Mouse (Mus musculus) liver, embryonic 14 days (tissue): Measurements from ENCODE around the gene Tpmt. TPM values are rescaled to one million over a fixed set of nuclear protein-coding genes. Genes with fewer than 3 reads are reported as not detected.

ENCODE experiments used
- polyA plus RNA-seq: library from polyadenylated mRNA; depleted of rRNA; stranded (reverse); fragments of >200 nt; gene quantifications from 2 replicates; pipeline ENCODE4 v1.2.3, GENCODE M21; 2012; rRNA removed

Tpmt gene
- 7.2 and 9.8 TPM in 2 replicates for polyA plus RNA-seq

DNA sequence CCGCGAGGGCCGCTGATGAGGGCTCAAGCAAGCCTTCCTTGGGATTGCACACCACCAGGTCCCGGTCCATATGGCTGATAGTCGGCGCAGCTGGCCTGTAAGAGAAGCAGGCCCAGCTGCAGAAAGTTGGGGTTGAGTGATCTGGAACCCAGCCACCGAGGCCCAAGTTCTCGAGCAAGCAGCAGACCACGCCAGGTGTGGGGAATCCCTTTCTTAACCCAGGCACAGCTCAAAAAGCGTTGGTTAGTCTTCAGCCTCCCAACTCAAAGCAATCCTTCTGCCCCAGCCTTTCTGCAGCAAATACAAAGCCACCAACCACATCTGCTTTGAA lies at the start of gene Tpmt:
Tpmt (minus strand) TSS at position 121 of the 331 bp plus-strand sequence.

GRCm38 (mm10) chr13:47043030-47043680 lies 1.4 kb downstream of the Tpmt start, which contains the start of gene Kdm1b:
Gene Kdm1b, plus strand, starts transcription at chr13:47043499.

DNA sequence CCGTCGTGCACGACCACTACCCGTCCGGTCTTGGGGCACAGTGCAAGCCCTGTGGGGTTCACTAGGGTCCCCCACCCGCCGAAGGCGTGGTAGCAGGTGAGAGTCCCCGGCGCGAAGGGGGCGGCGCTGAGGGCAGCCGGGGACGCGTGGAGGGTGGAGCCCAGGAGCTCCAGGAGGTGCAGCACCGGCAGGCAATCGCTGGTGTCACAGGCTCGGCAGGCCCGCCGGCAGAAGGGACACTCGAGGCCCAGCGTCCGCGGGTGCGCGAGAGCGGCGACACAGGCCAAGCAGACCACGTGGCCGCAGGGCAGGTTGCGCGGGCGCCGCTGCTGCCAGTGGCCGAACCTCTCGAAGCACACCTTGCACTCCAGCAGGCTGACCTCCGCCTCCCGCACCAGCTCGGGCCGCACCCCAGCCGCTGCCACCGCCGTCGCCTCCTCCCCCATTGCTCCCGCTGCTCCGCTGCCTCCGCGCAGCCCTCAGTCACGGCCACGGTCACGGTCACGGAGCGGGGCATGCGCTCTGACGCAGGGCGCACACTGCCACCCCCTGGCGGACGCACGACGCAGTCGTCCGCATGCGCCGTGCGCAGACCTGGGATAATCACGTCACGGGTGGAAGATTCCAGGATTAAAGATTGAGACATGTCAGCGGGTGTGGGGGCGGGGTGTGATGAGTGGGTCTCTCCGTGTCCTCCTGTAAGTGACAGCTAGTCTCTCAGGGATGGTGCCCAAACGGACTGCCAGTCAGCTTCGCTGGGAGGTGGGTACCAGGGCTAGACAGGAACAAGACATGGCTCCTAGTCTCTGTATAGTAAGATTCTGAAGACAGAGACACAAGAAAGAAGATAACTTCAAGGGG lies 30.0 kb downstream of the Tpmt start, which contains the start of gene Nhlrc1:
Nhlrc1 (minus strand) TSS at position 517 of the 861 bp plus-strand sequence.

Other genes with a start within 250 kb of the Tpmt start
- 2.8 and 3.1 TPM in 2 replicates for gene Kif13a, start 114.9 kb downstream of the Tpmt start, polyA plus RNA-seq
- 0.27 and 0.31 TPM in 2 replicates for gene Nhlrc1, start 29.9 kb downstream of the Tpmt start, polyA plus RNA-seq
- 2.5 and 2.7 TPM in 2 replicates for gene Kdm1b, start 1.2 kb downstream of the Tpmt start, polyA plus RNA-seq
- gene Dek, start 61.5 kb upstream of the Tpmt start, polyA plus RNA-seq = 181 and 201 TPM in 2 replicates
- gene Rnf144b, start 77.9 kb upstream of the Tpmt start, polyA plus RNA-seq = 1.3 and 2.0 TPM in 2 replicates